Mouse (Mus musculus) urinary bladder, postnatal 4 days (tissue): ENCODE data around the gene 2410137M14Rik.
A peak's percentile ranks its signal among the peaks of the same experiment; 100 is the strongest.
"Not testable (repeated sequence)": the region's sequence is repeated elsewhere in the genome, so short reads cannot be mapped to it uniquely, and the experiment has no call there.

Experiments used
- DNase-seq, 2 experiments: peaks; one replicate each; pipeline ENCODE4 v3.0.0; 2021 to 2022; ENCODE audit warnings: low spot score in 2 of 2

The 2410137M14Rik gene

DNA sequence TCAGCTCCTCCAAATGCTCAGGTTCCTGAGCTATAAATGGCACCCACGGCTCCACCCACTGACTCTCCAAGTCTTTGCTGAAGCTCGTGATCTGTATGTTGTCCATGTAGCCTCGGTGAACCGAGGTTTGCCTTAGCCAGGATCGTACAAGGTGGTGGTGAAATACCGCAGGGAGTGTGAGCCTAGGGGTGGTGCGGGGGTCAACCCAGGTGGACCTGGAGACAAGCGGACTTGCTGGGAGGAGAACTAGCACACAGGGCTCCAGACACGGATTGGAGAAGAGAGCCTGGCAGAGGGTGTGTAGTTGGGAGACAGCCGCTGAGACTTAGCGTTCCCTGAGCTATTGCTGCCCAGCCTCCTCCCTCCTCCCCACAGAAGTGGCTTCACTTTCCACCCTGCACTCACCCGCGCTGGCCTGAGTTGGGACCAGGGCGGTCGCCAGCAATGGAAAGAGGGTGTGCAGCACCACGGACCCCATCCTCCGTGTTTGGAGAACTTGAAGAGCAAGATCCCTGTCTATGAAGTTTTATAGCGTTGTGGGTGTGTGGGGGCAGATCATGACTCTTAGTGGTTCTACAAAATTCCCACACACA is at the start of gene 2410137M14Rik:
2410137M14Rik (minus strand) TSS at position 17 of the 593 bp plus-strand sequence.
- DNase-seq = no peak

DNA sequence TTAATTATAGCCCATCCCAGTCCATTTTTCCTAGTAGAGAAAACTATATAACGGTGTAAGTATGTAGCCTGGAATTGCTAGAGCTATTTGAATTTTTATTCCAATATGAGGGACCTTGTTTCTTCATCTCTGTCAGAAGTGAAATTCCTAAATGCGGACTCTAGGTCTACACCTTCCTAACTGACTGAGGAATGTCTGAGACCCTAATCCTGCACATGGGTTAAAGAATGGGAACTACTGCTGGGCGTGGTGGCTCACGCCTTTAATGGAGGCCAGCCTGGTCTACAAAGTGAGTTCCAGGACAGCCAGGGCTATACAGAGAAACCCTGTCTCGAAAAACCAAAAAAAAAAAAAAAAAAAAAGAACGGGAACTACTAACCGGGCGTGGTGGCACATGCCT is 48.1 kb upstream of the 2410137M14Rik start:
- DNase-seq = no peak

DNA sequence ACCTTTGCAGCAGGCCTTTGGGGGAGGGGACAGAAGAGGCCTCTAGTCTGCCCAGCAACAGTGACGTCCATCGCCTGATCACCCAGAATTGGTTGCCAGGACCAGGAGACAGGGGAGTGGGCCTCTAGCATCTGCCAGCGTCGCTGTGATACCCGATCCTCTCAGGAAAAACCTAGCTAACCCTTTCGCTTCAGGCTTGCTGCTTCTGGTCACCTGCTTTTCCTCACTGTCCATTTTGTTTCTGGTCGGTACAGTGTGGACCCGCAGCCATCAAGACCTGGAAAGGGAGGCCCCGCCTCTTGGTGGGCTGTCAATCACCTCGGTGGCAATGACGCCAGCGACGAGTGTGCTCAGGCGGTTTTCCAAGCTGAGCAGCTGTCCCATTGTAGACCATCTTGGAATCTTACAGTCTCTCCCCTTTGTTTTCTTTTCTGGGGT is 47.7 kb upstream of the 2410137M14Rik start:
- peak; percentile 89 for DNase-seq

DNA sequence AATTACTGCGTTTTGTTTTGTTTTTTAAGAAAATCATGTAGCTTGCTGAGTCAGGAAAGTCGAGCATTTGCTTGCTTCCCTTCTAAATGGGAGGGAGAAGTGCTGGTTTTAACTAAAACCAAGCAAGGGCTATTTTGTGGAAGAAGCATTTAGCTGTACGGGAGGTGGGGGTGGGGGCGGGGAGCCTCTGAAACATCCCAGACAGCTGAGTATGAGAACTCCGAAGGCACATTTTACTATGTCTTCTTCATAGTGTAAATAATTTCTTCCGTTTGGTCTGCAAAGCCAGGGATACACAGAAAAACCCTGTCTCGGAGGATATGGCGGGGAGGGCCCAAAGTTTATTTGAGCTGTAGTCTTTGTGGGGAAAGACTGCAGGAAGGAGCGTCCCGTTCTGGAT is 47.2 kb upstream of the 2410137M14Rik start:
- no peak for DNase-seq

DNA sequence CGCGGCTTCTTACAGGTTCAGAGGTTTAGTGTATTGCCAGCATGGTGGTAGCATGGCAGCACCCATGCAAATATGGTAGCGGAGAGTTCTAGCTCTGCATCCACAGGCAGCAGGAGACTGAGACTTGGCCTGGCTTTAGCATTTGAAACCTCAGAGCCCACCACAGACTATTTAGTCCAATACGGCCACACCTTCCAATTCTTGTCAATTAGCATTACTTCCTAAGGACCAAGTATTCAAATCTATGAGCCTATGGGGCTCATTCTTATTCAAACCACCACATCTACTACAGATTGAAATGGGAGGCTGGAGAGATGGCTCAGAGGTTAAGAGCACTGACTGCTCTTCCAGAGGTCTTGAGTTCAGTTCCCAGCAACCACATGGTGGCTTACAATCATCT is 46.4 kb upstream of the 2410137M14Rik start:
- no peak for DNase-seq

DNA sequence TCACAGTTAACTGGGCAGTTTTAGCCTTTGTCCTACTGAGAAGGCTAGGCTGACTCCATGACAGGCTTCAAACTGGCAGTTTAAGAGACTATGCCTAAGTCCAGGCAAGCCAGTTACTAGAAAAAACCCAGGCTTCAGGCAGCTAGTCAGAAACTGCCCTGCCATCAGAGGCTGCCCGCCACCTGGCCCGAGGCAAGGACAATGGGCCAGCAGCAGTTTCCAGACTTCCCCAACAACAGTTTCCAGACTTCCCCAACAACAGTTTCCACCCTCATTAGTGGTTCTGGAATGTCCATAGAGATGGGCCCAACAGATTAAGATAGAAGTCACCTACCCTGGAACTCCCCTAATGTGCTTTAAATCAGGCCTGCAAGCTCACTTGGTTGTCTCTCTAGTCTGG is 45.4 kb upstream of the 2410137M14Rik start:
- DNase-seq = no peak

DNA sequence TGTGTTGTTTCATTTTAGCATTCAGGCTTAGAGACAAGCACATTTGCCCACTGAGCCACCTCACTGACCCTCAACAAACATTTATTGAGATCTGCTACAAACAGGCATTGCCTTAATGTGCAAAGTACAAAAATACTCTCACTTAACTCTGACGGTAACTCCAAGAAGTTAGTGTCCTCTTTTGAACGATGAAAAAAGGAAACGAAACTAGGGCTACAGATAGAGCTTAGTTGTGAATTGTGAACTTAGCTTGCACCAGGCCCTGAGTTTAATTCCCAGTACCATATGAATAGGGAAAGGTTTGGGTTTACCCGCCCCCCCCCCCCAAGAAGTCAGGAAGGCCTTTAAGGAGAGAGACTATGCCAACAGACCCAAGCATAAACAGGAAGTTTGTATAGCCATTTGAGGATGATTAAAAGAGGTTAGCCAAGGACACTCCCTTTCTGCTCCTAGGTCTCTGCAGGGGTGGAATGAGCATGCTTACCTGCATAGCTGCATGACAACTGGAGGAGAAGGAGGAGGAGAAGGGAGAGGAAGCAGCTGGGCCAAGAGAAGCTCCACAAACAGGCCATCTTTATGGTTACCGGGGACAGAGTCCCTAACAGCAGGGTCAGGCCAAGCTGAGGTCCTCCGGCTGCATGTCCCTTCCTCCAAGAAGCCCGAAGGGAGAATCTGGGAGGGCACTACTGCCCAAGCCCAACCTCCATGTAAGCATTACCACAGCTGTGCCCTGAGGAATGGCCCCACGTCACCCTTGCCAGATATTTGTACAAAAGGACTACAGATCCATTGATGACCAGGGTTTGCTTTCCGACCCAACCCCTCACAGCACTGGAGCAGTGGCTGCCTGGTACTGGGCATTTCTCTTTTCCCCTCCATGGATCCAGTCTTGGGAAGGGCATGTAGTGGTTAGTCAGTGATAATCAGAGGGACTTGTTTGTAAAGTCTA is 41.9 kb upstream of the 2410137M14Rik start, which contains the start of gene Mog:
Mog (minus strand) TSS at position 771 of the 949 bp plus-strand sequence.
- DNase-seq = no peak

DNA sequence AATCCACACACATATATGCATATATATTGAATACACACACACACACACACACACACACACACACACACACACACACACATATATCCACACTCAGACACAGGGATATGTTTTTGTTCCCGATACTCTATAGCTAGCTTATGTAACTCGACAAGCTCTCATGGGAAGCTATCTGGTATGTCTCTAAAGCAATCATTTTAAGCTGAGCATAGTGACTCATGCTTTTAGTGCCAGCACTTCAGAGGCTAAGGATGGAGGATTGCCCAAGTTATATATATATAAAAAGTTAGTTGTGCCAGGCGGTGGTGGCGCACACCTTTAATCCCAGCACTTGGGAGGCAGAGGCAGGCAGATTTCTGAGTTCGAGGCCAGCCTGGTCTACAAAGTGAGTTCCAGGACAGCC is 38.2 kb upstream of the 2410137M14Rik start:
- not testable (repeated sequence) for DNase-seq

DNA sequence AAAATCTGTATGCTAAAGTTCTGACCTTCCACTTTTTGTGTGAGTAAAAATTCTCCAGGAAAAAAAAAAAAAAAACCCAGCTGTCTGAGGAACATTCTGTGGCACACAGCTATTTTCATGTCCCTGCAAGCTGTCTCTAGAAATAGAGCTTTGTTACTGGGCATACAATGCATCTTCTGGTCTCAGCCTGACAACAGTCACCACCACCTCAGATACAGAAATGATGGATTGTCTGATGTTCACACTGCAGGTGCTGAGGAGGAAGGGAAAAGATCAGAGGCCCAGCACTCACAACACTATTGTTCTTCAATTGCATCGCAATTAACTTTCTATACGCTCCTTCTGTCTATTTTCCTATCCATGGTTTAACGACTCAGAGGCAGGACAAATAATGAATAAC is 37.3 kb upstream of the 2410137M14Rik start:
- no peak for DNase-seq

DNA sequence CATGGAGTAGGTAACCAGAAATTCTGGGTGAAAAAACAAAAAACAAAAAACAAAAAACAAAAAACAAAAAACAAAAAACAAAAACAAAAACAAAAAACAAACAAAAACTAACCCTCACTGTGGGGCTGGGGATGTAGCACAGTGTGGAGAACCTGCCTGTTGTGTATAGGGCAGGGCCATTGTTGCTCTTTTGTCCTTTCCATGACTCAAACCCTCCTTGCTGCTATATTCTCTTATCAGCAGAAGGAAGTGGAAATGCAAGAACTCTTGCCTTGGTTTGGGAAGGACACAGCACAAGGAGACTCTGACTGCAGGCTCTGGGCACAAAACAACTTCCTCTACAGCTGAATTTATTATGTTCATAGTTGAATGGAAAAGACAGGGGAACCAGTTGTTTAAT is 35.3 kb upstream of the 2410137M14Rik start:
- no peak for DNase-seq

DNA sequence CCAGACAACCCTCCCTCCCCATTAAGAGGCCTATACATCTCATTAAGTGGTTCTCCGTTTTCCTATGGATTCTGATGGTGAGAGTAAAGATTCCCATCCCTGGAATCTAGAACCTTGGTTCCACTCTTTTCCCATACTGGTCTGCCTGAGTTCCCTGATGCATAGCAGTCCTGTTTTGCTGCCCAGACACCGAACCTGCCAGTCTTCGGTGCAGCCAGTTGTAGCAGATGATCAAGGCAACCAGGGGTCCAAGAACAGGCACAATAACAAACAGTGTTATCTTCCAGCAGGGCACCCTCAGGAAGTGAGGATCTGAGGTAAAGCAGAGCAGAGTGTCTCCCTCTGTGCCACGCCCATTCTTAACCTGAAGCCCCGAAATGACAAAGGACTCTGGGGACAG is 31.1 kb upstream of the 2410137M14Rik start:
- DNase-seq = no peak

DNA sequence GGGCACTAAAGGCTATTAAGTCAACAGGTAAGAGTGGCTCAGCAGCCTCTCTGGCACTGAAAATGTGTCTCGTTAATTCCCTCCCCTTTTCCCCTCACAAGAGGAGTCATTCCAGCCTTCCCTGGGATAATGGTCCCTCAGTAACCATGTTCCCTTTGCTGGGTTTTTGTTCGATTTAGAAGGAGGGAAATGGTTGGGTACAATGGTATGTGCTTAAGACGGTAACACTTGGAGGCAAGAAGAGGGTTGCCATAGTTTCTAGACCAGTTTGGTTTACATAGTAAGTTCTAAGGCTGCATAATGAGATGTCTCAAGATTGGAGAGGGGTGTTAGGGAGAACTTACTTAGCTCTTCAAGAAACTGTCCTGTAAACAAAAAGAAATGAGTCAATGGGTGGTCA is 30.7 kb upstream of the 2410137M14Rik start:
- DNase-seq = no peak

DNA sequence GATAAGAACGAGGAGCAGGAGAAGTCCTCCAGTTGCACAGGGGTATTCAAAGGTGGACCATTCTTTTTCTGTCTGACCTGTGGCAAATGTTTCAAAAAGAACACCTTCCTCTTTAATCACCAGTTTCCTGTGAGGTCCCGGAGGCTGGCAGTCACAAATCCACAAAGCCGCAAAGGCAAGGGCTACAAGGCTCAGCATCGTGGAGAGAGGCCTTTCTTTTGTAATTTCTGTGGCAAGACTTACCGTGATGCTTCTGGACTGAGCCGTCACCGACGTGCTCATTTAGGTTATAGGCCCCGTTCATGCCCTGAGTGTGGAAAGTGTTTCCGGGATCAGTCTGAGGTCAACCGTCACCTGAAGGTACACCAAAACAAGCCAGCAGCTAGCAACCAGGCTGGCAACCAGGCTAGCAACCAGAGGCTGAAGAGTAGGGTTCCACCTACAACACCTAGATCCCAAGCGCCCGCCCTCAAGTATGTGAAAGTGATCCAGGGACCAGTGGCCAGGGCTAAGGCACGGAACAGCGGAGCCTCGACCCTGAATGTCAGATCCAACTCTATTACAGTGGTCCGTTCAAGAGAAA is 28.5 kb upstream of the 2410137M14Rik start:
- DNase-seq = no peak

DNA sequence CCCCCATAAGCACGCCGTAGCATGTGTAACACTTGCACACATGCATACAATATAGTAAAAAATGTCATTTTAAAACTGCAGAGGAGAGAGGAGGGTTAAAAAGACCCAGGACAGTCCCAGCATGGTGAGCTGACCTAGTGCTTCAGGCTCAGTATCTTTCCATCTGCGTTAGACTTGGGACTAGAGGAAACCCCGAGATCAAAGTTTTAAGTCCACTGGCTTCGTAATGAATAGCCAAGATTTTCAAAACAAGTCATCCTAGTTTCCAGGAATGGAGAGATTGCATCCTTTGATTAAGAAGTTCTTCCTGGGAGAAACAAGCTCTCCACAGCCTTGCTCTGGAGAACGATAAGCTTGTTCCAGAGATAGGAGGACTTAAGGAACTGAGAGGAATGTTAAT is 27.1 kb upstream of the 2410137M14Rik start:
- DNase-seq = no peak

DNA sequence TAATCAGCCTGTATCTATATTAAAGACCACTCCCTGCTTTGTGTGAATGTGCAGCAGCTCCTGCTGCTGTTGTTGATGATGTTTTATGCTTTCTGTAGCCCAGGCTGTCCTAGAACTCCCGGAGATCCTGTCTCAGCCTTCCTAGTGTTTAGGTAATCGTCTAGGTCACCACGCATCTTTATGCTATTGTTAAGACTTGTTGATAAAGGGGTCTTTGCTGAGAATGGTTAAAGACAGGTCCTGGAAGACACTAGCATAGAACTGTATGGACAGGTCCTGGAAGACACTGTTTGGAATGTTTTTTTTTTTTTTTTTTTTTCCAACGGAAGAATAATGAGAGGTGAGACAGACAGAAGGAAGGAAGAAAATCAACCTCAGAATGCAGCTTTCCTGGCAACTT is 22.3 kb upstream of the 2410137M14Rik start:
- DNase-seq = no peak

DNA sequence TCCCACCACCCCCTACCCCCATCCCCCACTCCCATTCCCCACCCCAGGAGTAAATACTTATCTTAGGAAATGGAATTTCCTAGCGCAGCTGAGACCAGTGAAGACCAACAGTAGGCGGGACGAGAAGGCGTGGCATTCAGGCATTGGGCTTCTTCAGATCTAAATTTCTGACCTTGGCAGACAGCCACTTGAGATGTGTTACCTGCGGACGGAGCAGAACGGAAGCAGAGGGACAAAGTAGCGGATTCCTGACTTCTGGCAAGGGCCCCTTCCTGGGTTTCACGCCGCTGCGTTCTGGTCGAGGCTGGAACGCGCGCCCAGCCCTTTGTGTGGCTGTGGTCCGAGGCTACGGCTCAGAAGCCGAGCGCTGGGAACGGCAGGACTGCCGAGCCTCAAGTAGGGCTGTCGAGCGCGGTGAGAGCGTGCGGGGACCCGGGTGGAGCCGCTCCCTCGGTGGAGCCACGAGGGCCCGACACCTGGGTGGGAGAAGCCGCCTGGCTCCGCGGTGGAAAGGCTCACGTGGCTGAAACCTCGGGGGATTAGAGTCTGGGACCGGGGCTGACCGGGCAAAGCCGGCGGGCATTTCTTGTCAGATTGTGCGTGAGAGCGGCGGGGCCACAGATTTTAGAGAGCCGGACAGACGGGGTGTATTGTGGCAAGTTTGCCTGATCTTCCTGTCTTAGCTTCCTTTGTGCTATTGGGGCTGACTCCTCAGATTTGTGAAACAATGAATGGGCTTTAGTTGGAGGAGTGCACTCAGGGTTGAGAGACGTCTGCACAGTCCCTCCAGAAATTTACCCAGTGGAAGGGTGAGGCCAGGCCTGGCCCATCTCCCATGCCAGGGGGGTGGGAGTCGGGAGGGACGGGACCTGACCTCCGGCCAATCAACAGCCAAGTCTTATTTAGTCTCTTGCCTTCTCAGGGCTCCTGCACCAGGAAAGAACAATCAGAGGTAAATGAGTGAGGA is 21.6 kb upstream of the 2410137M14Rik start:
- peak; percentile 43 to 63 for DNase-seq

DNA sequence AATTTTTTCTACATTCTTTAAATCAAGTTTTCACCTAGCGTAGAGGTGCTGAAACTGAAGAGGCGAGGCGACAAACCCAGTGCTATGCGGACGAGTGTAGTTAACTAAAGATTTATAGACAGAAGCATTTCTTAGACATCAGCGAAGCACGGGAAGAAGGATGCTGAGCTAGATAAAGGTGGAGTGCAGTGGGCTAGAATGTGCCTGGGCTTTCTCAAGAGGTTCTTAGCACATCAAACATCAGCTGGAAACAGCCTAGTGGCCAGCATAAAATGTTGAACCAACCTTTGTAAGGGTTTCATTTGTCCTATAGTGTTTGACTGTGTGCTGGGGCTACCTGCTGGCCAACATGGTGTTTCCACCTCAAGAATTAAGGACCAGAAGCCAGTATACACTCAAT is 19.8 kb upstream of the 2410137M14Rik start, which contains the start of gene Zfp57:
Zfp57 (plus strand) TSS at position 301 of the 400 bp plus-strand sequence.
- DNase-seq = no peak

DNA sequence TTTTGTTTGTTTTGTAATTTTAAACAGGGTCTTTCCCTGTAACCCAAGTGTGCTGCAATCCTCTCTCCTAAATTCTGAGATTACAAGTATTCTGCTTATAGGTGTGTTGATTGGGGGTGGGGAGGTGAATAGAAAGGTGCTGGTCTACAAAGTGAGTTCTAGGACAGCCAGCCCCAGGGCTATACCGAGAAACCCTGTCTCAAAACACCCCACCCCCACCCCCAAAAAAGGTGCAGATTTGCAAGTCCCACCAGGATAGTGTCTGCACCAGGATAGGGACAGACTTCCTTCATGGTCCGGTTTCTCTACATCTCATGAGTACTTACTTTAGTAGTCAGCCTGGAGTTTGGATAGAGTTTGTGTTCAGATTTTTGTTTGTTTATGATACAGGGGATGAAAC is 17.4 kb upstream of the 2410137M14Rik start:
- no peak for DNase-seq

DNA sequence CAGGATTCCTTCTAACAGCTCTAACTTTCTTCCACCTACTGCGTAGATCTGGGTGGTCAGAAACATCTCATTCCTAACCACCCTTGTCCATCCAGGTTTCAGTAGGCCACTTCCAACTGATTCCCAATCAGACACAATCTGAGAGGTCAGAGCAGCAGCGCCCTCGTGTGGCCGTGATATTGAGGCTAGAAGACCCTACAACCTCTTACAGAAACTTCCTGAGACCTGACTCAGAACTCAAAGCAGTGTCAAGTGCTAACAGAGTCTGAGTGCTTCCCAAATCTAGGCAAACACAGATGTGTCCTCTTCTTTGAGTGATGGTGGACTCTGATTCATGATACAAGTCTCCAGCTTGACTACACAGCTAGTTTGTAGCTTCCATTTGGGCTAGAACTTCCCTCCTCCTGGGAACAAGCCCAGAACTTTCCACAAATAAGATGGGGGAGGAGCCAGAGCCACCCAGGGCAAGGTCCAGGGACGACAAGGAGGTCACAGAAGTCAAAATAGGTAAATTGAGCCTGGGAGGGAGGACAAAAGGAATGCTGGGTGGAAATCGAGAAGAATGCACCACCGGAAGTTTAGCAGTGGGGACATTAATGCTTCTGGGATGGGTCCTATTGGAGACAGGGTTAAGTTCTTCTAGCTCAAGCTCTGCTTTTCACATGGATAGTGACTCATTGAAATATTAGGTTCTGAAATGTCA is 16.1 kb upstream of the 2410137M14Rik start:
- DNase-seq = peak; percentile 57 to 88

DNA sequence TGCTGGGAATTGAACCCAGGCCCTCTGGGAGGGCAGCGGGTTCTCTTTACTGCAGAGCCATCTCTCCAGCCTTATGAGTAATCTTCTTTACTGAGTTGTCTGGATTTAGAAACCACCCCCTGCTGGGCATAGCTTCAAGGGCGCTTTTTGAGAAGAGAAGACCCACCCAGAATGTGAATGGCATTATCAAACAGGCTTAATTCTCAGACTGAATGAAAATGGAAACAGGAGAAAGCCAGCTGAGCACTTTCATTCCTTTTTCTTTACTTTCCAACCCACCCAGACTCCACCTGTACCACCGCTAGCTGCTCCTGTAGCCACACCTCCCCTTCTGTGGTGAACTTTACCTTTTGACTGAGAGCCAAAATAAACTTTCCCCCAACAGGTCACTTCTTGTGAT is 14.4 kb upstream of the 2410137M14Rik start:
- DNase-seq = no peak

DNA sequence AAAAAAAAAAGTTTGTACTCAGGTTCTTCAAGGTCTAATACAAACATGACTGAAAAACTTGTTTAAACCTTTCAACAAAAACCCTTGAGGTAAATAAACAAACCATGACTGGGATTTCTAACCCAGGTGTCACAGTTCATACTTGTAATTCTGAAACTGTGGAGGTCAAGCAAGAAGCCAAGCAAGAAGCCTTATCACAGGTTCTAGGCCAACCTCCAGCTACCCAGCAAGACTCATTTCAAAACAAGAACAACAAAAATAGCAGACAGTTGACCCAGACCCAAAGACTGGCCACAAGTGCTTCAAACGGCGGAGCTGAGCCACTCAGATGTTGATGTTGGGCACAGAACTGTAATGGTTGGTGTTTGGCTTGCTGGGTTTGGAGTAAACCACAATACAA is 13.5 kb upstream of the 2410137M14Rik start:
- no peak for DNase-seq
